Mouse (Mus musculus) lung, postnatal 0 days (tissue): ENCODE measurements around the gene Parp9. TPM values are rescaled to one million over a fixed set of nuclear protein-coding genes. Genes with fewer than 3 reads are reported as not detected.
A peak's percentile ranks its signal among the peaks of the same experiment; 100 is the strongest.

ENCODE experiments used
- ATAC-seq: fragments of 200-750 bp; cut with Nextera tagmentation; 2 replicates; pipeline ENCODE4 v1.8.0; 2017; ENCODE audit warnings: moderate library complexity
- DNase-seq: peaks from one replicate; pipeline ENCODE4 v3.0.0-alpha.2; 2016; ENCODE audit warnings: low spot score
- H3K27ac ChIP-seq: fragments of 300-500 bp; sonication (generic); 2 replicates; pipeline ENCODE4 v1.5.1; 2014; ENCODE audit warnings: antibody characterized with exemption, mild to moderate bottlenecking, low read length, mixed read lengths
- H3K27me3 ChIP-seq: fragments of 300-500 bp; sonication (generic); replicated peaks from 2 replicates; pipeline ENCODE4 v1.6.1; 2014; ENCODE audit warnings: low read length, mixed read lengths; ENCODE audit not compliant: insufficient read depth
- H3K36me3 ChIP-seq: fragments of 300-500 bp; sonication (generic); 2 replicates; pipeline ENCODE4 v1.6.1; 2014; ENCODE audit warnings: low read length, mixed read lengths; ENCODE audit not compliant: insufficient read depth
- H3K4me1 ChIP-seq: fragments of 300-500 bp; sonication (generic); 2 replicates; pipeline ENCODE4 v1.6.1; 2014; ENCODE audit warnings: antibody characterized with exemption, low read depth, low read length, mixed read lengths; ENCODE audit not compliant: insufficient read depth
- H3K4me2 ChIP-seq: fragments of 300-500 bp; sonication (generic); replicated peaks from 2 replicates; pipeline ENCODE4 v1.6.1; 2014; ENCODE audit warnings: low read depth, mild to moderate bottlenecking, low read length, moderate library complexity, mixed read lengths
- H3K4me3 ChIP-seq: fragments of 300-500 bp; sonication (generic); 2 replicates; pipeline ENCODE4 v1.5.1; 2014; ENCODE audit warnings: low read depth, low read length
- H3K9ac ChIP-seq: fragments of 300-500 bp; sonication (generic); replicated peaks from 2 replicates; pipeline ENCODE4 v1.6.1; 2014; ENCODE audit warnings: low read depth, mild to moderate bottlenecking
- H3K9me3 ChIP-seq: fragments of 300-500 bp; sonication (generic); 2 replicates; pipeline ENCODE4 v1.6.1; 2016; ENCODE audit warnings: low read length, mixed read lengths
- CTCF ChIP-seq: IDR thresholded peaks from 2 replicates; pipeline ENCODE4 v1.5.1; 2016; ENCODE audit warnings: antibody characterized with exemption, mild to moderate bottlenecking
- EP300 ChIP-seq: IDR thresholded peaks from 2 replicates; pipeline ENCODE4 v1.6.1; 2016; ENCODE audit warnings: antibody characterized with exemption, mild to moderate bottlenecking, control low read depth
- WGBS: fragments of 180-500 bp; shearing (Covaris S2); extraction: QIAGEN DNeasy Blood & Tissue Kit; methylation state at CpG from one replicate; pipeline ENCODE4 v1.1.7; 2014; 5-methylcytosine and 5-hydroxymethylcytosine counted together
- polyA plus RNA-seq: library from polyadenylated mRNA; unstranded; fragments of >200 nt; fragmentation: Nextera tagmentation; extraction: Ambion mirVana; gene quantifications from 2 replicates; pipeline ENCODE4 v1.2.1, GENCODE M21; 2015

Parp9 gene
- polyA plus RNA-seq, 1 experiment from 2014 or later: 14.2 TPM

DNA sequence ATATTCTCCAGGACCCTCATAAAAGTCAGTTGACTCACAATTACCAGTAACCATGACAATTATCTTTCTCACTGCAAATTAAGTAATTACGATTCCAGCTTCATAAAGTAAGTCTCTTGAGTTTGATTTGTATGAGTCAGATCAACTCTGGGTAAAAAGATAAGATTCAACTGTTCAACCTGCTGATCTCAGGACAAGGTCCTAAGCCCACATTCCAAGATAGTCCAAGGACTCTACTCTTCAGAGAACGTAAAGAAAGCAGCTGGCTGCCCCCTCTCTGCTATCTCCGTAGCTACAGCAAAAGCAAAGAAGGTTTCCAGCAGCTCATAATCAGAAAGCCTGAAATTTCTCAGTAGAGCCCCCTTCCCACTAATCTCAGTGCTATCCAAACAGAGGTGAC is 26.8 kb upstream of the Parp9 start:
- Histone ChIP-seq H3K4me1 (no peaks in the 10 kb centered on the region), H3K4me3 (no peak overlapping the region), H3K4me2 (no peak overlapping the region), H3K36me3 (no peaks in the 10 kb centered on the region), H3K9ac (no peak overlapping the region), H3K27me3 (no peaks in the 10 kb centered on the region), H3K27ac (no peak overlapping the region), H3K9me3 (no peaks in the 10 kb centered on the region)
- TF ChIP-seq CTCF: no peak
- TF ChIP-seq EP300: no peak
- WGBS: 43% methylated on average over 3 of the region's 3 CpGs
- no peak for ATAC-seq
- no peak for DNase-seq

DNA sequence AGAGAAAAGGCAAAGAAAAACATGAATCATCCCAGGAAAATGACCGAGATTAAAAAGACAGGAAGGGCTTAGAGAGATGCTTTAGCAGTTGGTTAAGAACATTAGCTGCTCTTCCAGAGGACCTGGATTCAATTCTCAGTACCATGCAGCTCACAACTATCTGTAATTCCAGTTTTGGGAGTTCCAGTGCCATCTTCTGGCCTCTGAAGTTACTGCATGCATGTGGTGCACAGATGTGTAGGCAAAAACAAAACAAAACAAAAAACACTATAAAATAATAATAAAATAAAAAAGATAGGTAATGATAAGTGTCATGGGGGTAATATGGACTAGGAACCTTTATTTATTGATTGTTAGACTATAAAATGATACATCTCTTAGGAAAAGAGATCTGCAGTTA is 24.7 kb upstream of the Parp9 start:
- Histone ChIP-seq H3K4me1 (no peaks in the 10 kb centered on the region), H3K36me3 (no peaks in the 10 kb centered on the region), H3K9ac (no peak overlapping the region), H3K27me3 (no peaks in the 10 kb centered on the region), H3K4me3 (no peak overlapping the region), H3K27ac (no peak overlapping the region), H3K9me3 (no peaks in the 10 kb centered on the region), H3K4me2 (no peak overlapping the region)
- 70% methylated on average over 1 of the region's 1 CpGs for WGBS
- no peak for ATAC-seq
- no peak for DNase-seq
- TF ChIP-seq EP300 (no peak), CTCF (peak; percentile 56)

DNA sequence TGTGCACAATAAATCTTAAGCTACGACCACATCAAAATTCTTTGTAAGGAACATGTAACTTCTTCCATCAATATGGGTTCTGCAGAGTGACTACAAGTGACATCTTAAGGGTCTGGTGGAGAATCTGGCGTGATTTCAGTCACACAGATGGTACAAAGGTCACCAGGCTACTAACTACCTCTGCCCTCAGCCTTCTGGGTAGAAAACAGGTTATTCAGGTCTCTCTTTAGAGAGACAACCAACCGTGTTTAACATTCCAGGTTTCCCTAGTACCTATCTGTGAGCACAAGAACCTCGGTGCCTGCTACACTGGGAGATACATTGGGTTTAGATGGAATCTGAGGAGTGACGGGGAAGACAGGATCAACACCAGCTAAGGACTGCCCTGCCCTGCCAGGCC is 24.0 kb upstream of the Parp9 start:
- WGBS: 45% methylated on average over 5 of the region's 5 CpGs
- no peak for TF ChIP-seq CTCF
- no peak for TF ChIP-seq EP300
- no peak for ATAC-seq

DNA sequence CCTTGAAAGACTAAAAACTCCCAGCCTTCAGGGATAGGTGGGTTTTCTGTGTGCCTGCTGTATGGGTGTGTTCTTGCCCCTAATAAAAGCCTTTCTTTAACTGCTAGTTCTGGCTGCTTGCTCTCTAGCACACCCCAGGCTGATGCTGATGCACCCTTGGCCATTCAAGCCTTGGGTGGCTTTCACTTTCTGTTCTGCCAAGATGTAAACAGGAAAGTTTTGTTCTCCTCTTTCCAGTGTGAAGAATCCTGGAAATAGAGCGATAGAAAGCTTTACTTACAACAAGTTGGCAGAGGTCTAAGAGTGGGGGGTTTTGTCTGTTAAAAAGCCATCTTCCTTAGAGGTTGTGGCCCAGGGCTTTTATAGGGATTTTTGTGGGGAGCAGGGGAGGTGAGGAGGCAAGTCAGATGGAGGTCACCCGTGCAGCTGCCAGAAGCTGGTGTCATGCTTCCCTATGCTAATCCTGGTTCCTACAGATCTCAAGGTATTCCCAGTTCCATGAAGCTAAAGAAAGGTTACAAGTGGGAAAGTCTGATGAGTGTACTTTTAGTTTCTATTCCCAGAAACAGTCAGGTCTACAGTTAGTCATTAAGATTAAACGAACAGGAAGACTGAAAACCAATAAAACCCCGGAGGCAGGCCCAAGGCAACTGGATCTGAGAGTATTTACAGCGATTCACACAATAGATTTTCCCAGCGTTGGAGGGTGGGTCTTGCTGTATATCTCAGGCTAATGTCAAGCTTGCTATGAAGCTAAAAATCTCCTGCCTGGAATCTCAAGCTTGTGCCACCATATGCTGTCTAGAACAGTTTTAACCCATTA is 19.3 kb upstream of the Parp9 start:
- TF ChIP-seq CTCF (no peak), EP300 (no peak)
- DNase-seq (peak; percentile 11), ATAC-seq (no peak)
- no peak overlapping the region for H3K9ac ChIP-seq
- no peaks in the 10 kb centered on the region for H3K27me3 ChIP-seq
- no peaks in the 10 kb centered on the region for H3K4me1 ChIP-seq
- H3K4me2 ChIP-seq: no peak overlapping the region
- WGBS: 81% methylated on average over 6 of the region's 6 CpGs
- H3K9me3 ChIP-seq: no peaks in the 10 kb centered on the region
- H3K27ac ChIP-seq: no peak overlapping the region
- H3K36me3 ChIP-seq: no peaks in the 10 kb centered on the region
- no peak overlapping the region for H3K4me3 ChIP-seq

More for the DNA sequence above, 24.0 kb upstream of the Parp9 start:
- no peaks in the 10 kb centered on the region for H3K27me3 ChIP-seq
- no peak for DNase-seq
- H3K4me1 ChIP-seq: no peaks in the 10 kb centered on the region
- H3K36me3 ChIP-seq: no peaks in the 10 kb centered on the region
- H3K4me2 ChIP-seq: no peak overlapping the region
- H3K4me3 ChIP-seq: no peak overlapping the region
- no peak overlapping the region for H3K27ac ChIP-seq
- H3K9ac ChIP-seq: no peak overlapping the region
- H3K9me3 ChIP-seq: no peaks in the 10 kb centered on the region

DNA sequence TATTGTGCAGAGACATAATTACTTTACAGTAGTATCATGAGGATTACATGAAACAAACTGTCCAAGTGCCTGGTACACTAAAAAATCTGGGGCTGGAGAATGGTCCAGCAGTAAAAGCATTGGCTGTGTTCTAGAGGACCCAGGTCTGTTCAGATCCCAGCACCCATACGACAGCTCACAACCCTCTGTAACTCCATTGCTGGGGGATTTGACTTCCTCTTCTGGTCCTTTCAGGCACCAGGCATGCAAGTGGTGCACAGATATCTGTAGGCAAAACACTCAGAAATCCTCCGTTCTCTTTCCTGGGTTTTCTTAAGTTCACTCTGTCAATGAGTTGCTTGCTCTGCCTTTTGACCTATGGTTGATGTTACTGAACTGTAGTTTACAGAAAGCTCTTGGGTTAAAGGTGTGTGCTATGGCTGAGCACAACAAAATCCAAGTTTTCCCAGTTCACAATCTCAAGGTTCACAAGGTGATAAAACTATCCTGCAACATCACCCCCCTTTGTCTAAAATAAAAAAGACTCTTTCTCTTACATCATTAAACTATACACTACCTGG is 16.5 kb upstream of the Parp9 start:
- Histone ChIP-seq H3K4me2 (no peak overlapping the region), H3K36me3 (no peaks in the 10 kb centered on the region), H3K27ac (no peak overlapping the region), H3K9me3 (no peaks in the 10 kb centered on the region), H3K4me3 (no peak overlapping the region), H3K4me1 (no peaks in the 10 kb centered on the region), H3K27me3 (no peaks in the 10 kb centered on the region), H3K9ac (no peak overlapping the region)
- DNase-seq (no peak), ATAC-seq (no peak)
- TF ChIP-seq EP300 (no peak), CTCF (no peak)
- WGBS: 64% methylated on average over 2 of the region's 2 CpGs

DNA sequence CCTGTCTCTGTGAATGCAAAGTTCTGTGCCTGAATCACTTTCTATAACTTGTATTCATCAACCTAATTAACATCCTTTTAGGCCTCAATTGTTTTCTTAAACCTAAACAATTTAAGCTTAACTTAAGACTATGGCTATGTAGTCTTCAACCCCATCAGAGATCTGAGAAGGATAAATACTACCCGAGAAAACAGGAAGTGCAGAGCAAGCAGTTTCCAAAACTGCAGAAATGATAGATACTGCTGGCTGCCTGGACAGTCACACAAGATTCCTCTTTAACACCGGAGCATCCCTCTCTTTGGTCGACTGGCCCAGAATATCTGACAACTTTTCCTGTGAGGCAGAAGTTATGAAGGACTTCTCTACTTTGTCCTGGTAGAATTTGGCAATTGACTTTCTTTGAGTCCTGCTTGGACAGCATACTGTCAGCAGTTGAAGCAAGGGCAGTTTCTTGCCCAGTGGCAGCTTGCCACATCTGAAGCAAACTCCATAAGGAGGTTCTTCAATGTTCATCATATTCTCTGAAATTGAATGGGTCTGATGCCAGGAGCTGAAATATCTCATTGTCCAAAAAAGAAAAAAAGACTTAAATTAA is 15.9 kb upstream of the Parp9 start:
- 65% methylated on average over 3 of the region's 3 CpGs for WGBS
- no peaks in the 10 kb centered on the region for H3K36me3 ChIP-seq
- ATAC-seq (no peak), DNase-seq (no peak)
- H3K9ac ChIP-seq: no peak overlapping the region
- H3K9me3 ChIP-seq: no peaks in the 10 kb centered on the region
- no peaks in the 10 kb centered on the region for H3K4me1 ChIP-seq
- H3K4me2 ChIP-seq: no peak overlapping the region
- no peak overlapping the region for H3K27ac ChIP-seq
- TF ChIP-seq CTCF: no peak
- no peak for TF ChIP-seq EP300
- no peak overlapping the region for H3K4me3 ChIP-seq
- no peaks in the 10 kb centered on the region for H3K27me3 ChIP-seq
